8 mouse cellular contexts compared by ENCODE assay signal in genomic region chr13:22015479-22016450, GRCm38 (mm10). TPM values are rescaled to one million over a fixed set of nuclear protein-coding genes. Genes with fewer than 3 reads are reported as not detected.
DNase-seq lines count a peak whose midpoint lies in the region; ATAC-seq and TF ChIP-seq lines count a peak whose summit lies in the region.

No protein-coding gene starts in this region.

- no peak overlapping the region for H3K4me3 ChIP-seq in kidney, adult 2 months (ENCODE audit: insufficient read depth, low read depth, low read length)
- no peak overlapping the region for H3K4me3 ChIP-seq in limb, embryonic 12.5 days (replicated peaks)
- H3K4me3 ChIP-seq in midbrain, embryonic 16.5 days (ENCODE audit: low read depth, low read length): no peak overlapping the region
- peak overlapping the region; percentile 7 for H3K4me3 ChIP-seq in stomach, embryonic 16.5 days (replicated peaks; ENCODE audit: low read length)

- no peak for TF ChIP-seq CTCF in kidney, adult 2 months (conservative IDR thresholded peaks at IDR 0.05; ENCODE audit: insufficient read depth, insufficient read length, low read depth, low read length)

- DNase-seq in 3T3-L1 (ENCODE audit: low read depth, low spot score) (peak; percentile 95), R1 (ENCODE audit: low read depth, low spot score) (peak; percentile 91)
- peak; percentile 83 for DNase-seq in embryo, embryonic 11 days
- DNase-seq in heart, adult 11 months: peak; percentile 95
- DNase-seq in kidney, adult 2 months: peak; percentile 88

- H3K9ac ChIP-seq in limb, embryonic 12.5 days (replicated peaks): no peak overlapping the region
- no peak overlapping the region for H3K9ac ChIP-seq in midbrain, embryonic 16.5 days (ENCODE audit: low read depth, low read length)
- no peak overlapping the region for H3K9ac ChIP-seq in stomach, embryonic 16.5 days (ENCODE audit: low read length)

- no peak overlapping the region for H3K4me2 ChIP-seq in limb, embryonic 12.5 days
- H3K4me2 ChIP-seq in midbrain, embryonic 16.5 days (ENCODE audit: low read length): 0 out of 2 replicates have a peak overlapping the region, but pooled peaks have one; percentile 19
- peak overlapping the region; percentile 20; the same call in 1 of the 2 replicates for H3K4me2 ChIP-seq in stomach, embryonic 16.5 days (ENCODE audit: low read depth, low read length)

- peaks cover 13% of the 10 kb centered on the region for H3K27me3 ChIP-seq in kidney, adult 2 months (replicated peaks; ENCODE audit: control insufficient read depth, insufficient read depth, low read length)
- peaks cover 79% of the 10 kb centered on the region for H3K27me3 ChIP-seq in limb, embryonic 12.5 days
- H3K27me3 ChIP-seq in midbrain, embryonic 16.5 days (ENCODE audit: control insufficient read depth, insufficient read depth, low read depth, low read length): peaks cover 68% of the 10 kb centered on the region
- H3K27me3 ChIP-seq in stomach, embryonic 16.5 days (ENCODE audit: control insufficient read depth, insufficient read depth, low read length): peaks cover 31% of the 10 kb centered on the region

- H3K27ac ChIP-seq in kidney, adult 2 months (ENCODE audit: insufficient read depth, low read depth, low read length): no peak overlapping the region
- no peak overlapping the region for H3K27ac ChIP-seq in limb, embryonic 12.5 days
- H3K27ac ChIP-seq in midbrain, embryonic 16.5 days (ENCODE audit: low read length): no peak overlapping the region
- no peak overlapping the region for H3K27ac ChIP-seq in stomach, embryonic 16.5 days (ENCODE audit: low read length)

- H3K4me1 ChIP-seq in kidney, adult 2 months (ENCODE audit: control insufficient read depth, insufficient read depth, low read length): no peaks in the 10 kb centered on the region
- peaks cover 7% of the 10 kb centered on the region; the same call in 1 of the 2 replicates for H3K4me1 ChIP-seq in limb, embryonic 12.5 days (replicated peaks)
- peaks cover 6% of the 10 kb centered on the region for H3K4me1 ChIP-seq in midbrain, embryonic 16.5 days (ENCODE audit: control insufficient read depth, insufficient read depth, low read length)
- H3K4me1 ChIP-seq in stomach, embryonic 16.5 days (ENCODE audit: control insufficient read depth, insufficient read depth, low read length): no peaks in the 10 kb centered on the region

- no peaks in the 10 kb centered on the region for H3K36me3 ChIP-seq in kidney, adult 2 months (ENCODE audit: control insufficient read depth, insufficient read depth, low read length)
- H3K36me3 ChIP-seq in limb, embryonic 12.5 days: no peaks in the 10 kb centered on the region
- H3K36me3 ChIP-seq in midbrain, embryonic 16.5 days (ENCODE audit: control insufficient read depth, insufficient read depth, low read length): no peaks in the 10 kb centered on the region
- no peaks in the 10 kb centered on the region for H3K36me3 ChIP-seq in stomach, embryonic 16.5 days (ENCODE audit: control insufficient read depth, insufficient read depth, low read length)

- ATAC-seq in limb, embryonic 12.5 days (ENCODE audit: insufficient number of reproducible peaks, insufficient read depth, low FRiP score, low TSS enrichment, low read depth): peak; percentile 80; the same call in 1 of the 2 replicates
- no peak for ATAC-seq in midbrain, embryonic 16.5 days
- peak; percentile 76 for ATAC-seq in stomach, embryonic 16.5 days (ENCODE audit: insufficient read depth, low FRiP score)

- no peak for TF ChIP-seq POLR2A in kidney, adult 2 months (IDR thresholded peaks at IDR 0.05; ENCODE audit: low read depth, low read length)

- 18% methylated on average over 27 of the region's 27 CpGs for WGBS in kidney, adult 2 months
- 16% methylated on average over 27 of the region's 27 CpGs for WGBS in limb, embryonic 12.5 days
- WGBS in midbrain, embryonic 16.5 days: 17% methylated on average over 27 of the region's 27 CpGs
- 16% methylated on average over 27 of the region's 27 CpGs for WGBS in stomach, embryonic 16.5 days

- no peaks in the 10 kb centered on the region for H3K9me3 ChIP-seq in limb, embryonic 12.5 days
- H3K9me3 ChIP-seq in midbrain, embryonic 16.5 days (replicated peaks; ENCODE audit: control insufficient read depth, low read length, poor library complexity, severe bottlenecking): no peaks in the 10 kb centered on the region; the same call in 1 of the 2 replicates
- H3K9me3 ChIP-seq in stomach, embryonic 16.5 days (replicated peaks; ENCODE audit: control insufficient read depth, low read length): no peaks in the 10 kb centered on the region

RNA-seq across cellular contexts. Expression of gene Prss16, which starts 6.2 kb away (rescaled TPM):
- 0.22 TPM in 1 of 2 replicates, not detected in the other for polyA plus RNA-seq in kidney, adult 2 months (2012; rRNA removed)
- polyA plus RNA-seq in limb, embryonic 12.5 days (2016; fragmentation: Nextera tagmentation; extraction: Ambion mirVana): 1.2 TPM in 2 replicates
- not detected in 2 replicates for polyA plus RNA-seq in midbrain, embryonic 16.5 days (2015; fragmentation: Nextera tagmentation; extraction: Ambion mirVana)
- 0.92 and 1.1 TPM in 2 replicates for polyA plus RNA-seq in stomach, embryonic 16.5 days (2015; fragmentation: Nextera tagmentation; extraction: Ambion mirVana)

RNA-seq across cellular contexts. Expression of gene Hist1h2ah, which starts 19.6 kb away (rescaled TPM):
- 0.95 and 3.4 TPM in 2 replicates for polyA plus RNA-seq in kidney, adult 2 months (2012; rRNA removed)
- 24.8 and 50.4 TPM in 2 replicates for polyA plus RNA-seq in limb, embryonic 12.5 days (2016; fragmentation: Nextera tagmentation; extraction: Ambion mirVana)
- polyA plus RNA-seq in midbrain, embryonic 16.5 days (2015; fragmentation: Nextera tagmentation; extraction: Ambion mirVana): not detected in 2 replicates
- polyA plus RNA-seq in stomach, embryonic 16.5 days (2015; fragmentation: Nextera tagmentation; extraction: Ambion mirVana): 10.9 TPM in 1 of 2 replicates, not detected in the other

RNA-seq across cellular contexts. Expression of gene Hist1h2bk, which starts 19.9 kb away (rescaled TPM):
- 4.2 and 6.0 TPM in 2 replicates for polyA plus RNA-seq in kidney, adult 2 months (2012; rRNA removed)
- 21.0 and 25.9 TPM in 2 replicates for polyA plus RNA-seq in limb, embryonic 12.5 days (2016; fragmentation: Nextera tagmentation; extraction: Ambion mirVana)
- polyA plus RNA-seq in midbrain, embryonic 16.5 days (2015; fragmentation: Nextera tagmentation; extraction: Ambion mirVana): 1.3 TPM in 1 of 2 replicates, not detected in the other
- polyA plus RNA-seq in stomach, embryonic 16.5 days (2015; fragmentation: Nextera tagmentation; extraction: Ambion mirVana): 2.6 and 4.0 TPM in 2 replicates

RNA-seq across cellular contexts. Expression of gene Hist1h4i, which starts 25.4 kb away (rescaled TPM):
- polyA plus RNA-seq in kidney, adult 2 months (2012; rRNA removed): 10.5 and 12.5 TPM in 2 replicates
- polyA plus RNA-seq in limb, embryonic 12.5 days (2016; fragmentation: Nextera tagmentation; extraction: Ambion mirVana): 30.3 and 34.1 TPM in 2 replicates
- polyA plus RNA-seq in midbrain, embryonic 16.5 days (2015; fragmentation: Nextera tagmentation; extraction: Ambion mirVana): 4.0 and 4.9 TPM in 2 replicates
- 13.4 and 15.5 TPM in 2 replicates for polyA plus RNA-seq in stomach, embryonic 16.5 days (2015; fragmentation: Nextera tagmentation; extraction: Ambion mirVana)

RNA-seq across cellular contexts. Expression of gene Hist1h2ag, which starts 27.0 kb away (rescaled TPM):
- polyA plus RNA-seq in kidney, adult 2 months (2012; rRNA removed): 0.76 TPM in 1 of 2 replicates, not detected in the other
- 119 and 120 TPM in 2 replicates for polyA plus RNA-seq in limb, embryonic 12.5 days (2016; fragmentation: Nextera tagmentation; extraction: Ambion mirVana)
- polyA plus RNA-seq in midbrain, embryonic 16.5 days (2015; fragmentation: Nextera tagmentation; extraction: Ambion mirVana): 1.8 and 8.3 TPM in 2 replicates
- 17.8 and 25.3 TPM in 2 replicates for polyA plus RNA-seq in stomach, embryonic 16.5 days (2015; fragmentation: Nextera tagmentation; extraction: Ambion mirVana)
